Mouse (Mus musculus): ENCODE results near the gene Slc25a39.
"Not testable (repeated sequence)": the region's sequence is repeated elsewhere in the genome, so short reads cannot be mapped to it uniquely, and the experiment has no call there.

Slc25a39 gene

GRCm38 (mm10) chr11:102394421-102395124 lies 13.2 kb downstream of the Slc25a39 start:
- DNase-seq (ENCODE audit: low spot score) = no peak

GRCm38 (mm10) chr11:102393719-102394420 lies 13.9 kb downstream of the Slc25a39 start:
- DNase-seq (ENCODE audit: low spot score) = peak; percentile 53

GRCm38 (mm10) chr11:102393238-102393634 lies 14.5 kb downstream of the Slc25a39 start, which contains the start of gene Rundc3a:
Rundc3a (plus strand) TSS chr11:102393403.
- DNase-seq (ENCODE audit: low spot score) = peak; percentile 93

GRCm38 (mm10) chr11:102392441-102393237 lies 15.1 kb downstream of the Slc25a39 start:
- peak; percentile 50 for DNase-seq (ENCODE audit: low spot score)

GRCm38 (mm10) chr11:102389436-102389835 lies 18.3 kb downstream of the Slc25a39 start:
- DNase-seq (ENCODE audit: low spot score) = not testable (repeated sequence)

- DNase-seq (ENCODE audit: low spot score) = no peak
These were observed 21.6 kb downstream of the Slc25a39 start for GRCm38 (mm10) chr11:102386121-102386520.

GRCm38 (mm10) chr11:102385075-102385474 lies 22.7 kb downstream of the Slc25a39 start:
- DNase-seq (ENCODE audit: low spot score) = no peak

GRCm38 (mm10) chr11:102384418-102384817 lies 23.3 kb downstream of the Slc25a39 start:
- no peak for DNase-seq (ENCODE audit: low spot score)

- DNase-seq (ENCODE audit: low spot score) = no peak
These were observed 24.2 kb downstream of the Slc25a39 start for GRCm38 (mm10) chr11:102383365-102384136.

- no peak for DNase-seq (ENCODE audit: low spot score)
These were observed 25.0 kb downstream of the Slc25a39 start for GRCm38 (mm10) chr11:102382794-102383193.

GRCm38 (mm10) chr11:102381341-102382100 lies 26.2 kb downstream of the Slc25a39 start:
- DNase-seq (ENCODE audit: low spot score) = no peak

- no peak for DNase-seq (ENCODE audit: low spot score)
These were observed 27.7 kb downstream of the Slc25a39 start for GRCm38 (mm10) chr11:102380091-102380490.

GRCm38 (mm10) chr11:102377186-102377585 lies 30.6 kb downstream of the Slc25a39 start:
- DNase-seq (ENCODE audit: low spot score) = peak; percentile 32

- peak; percentile 11 for DNase-seq (ENCODE audit: low spot score)
These were observed 31.4 kb downstream of the Slc25a39 start for GRCm38 (mm10) chr11:102376196-102376835.

- DNase-seq (ENCODE audit: low spot score) = peak; percentile 53
These were observed 32.3 kb downstream of the Slc25a39 start for GRCm38 (mm10) chr11:102375196-102376173.

- DNase-seq (ENCODE audit: low spot score) = no peak
These were observed 33.5 kb downstream of the Slc25a39 start for GRCm38 (mm10) chr11:102374108-102374725.

- DNase-seq (ENCODE audit: low spot score) = no peak
These were observed 34.1 kb downstream of the Slc25a39 start for GRCm38 (mm10) chr11:102373646-102374045.

- no peak for DNase-seq (ENCODE audit: low spot score)
These were observed 34.8 kb downstream of the Slc25a39 start for GRCm38 (mm10) chr11:102372936-102373335.

All from retina, embryonic 14.5 days (tissue).